Mouse (Mus musculus) C2C12 (cell line): ENCODE data around the gene Ube2t. TPM values are rescaled to one million over a fixed set of nuclear protein-coding genes. Genes with fewer than 3 reads are reported as not detected.
A peak's percentile ranks its signal among the peaks of the same experiment; 100 is the strongest.

Experiments
- H3K27me3 ChIP-seq: one replicate; pipeline ENCODE4 v1.6.1; 2011; ENCODE audit not compliant: control insufficient read depth, insufficient read depth, insufficient read length
- H3K36me3 ChIP-seq: one replicate; pipeline ENCODE4 v1.6.1; 2011; ENCODE audit not compliant: control insufficient read depth, insufficient read depth
- H3K4me3 ChIP-seq: one replicate; pipeline ENCODE4 v1.5.1; 2011; ENCODE audit warnings: mild to moderate bottlenecking, control low read depth; ENCODE audit not compliant: poor library complexity, insufficient read depth, severe bottlenecking
- H3K79me2 ChIP-seq: one replicate; pipeline ENCODE4 v1.6.1; 2011; ENCODE audit not compliant: control insufficient read depth, insufficient read depth
- H3K79me3 ChIP-seq: one replicate; pipeline ENCODE4 v1.6.1; 2011; ENCODE audit warnings: low read depth, control low read depth
- H3ac ChIP-seq: one replicate; pipeline ENCODE3; 2011; ENCODE audit warnings: low read depth; ENCODE audit not compliant: control insufficient read depth, insufficient read length
- CEBPB ChIP-seq: IDR thresholded peaks from one replicate; pipeline ENCODE4 v1.6.1; 2011; ENCODE audit warnings: low read depth, mild to moderate bottlenecking, control low read depth, moderate library complexity
- CTCF ChIP-seq: IDR thresholded peaks from one replicate; pipeline ENCODE4 v1.5.1; 2011; ENCODE audit not compliant: control insufficient read depth, insufficient read depth, insufficient read length
- FOSL1 ChIP-seq: IDR thresholded peaks from one replicate; pipeline ENCODE4 v1.8.0; 2011; ENCODE audit warnings: mild to moderate bottlenecking, low read length; ENCODE audit not compliant: poor library complexity, insufficient read depth, severe bottlenecking
- MAX ChIP-seq: IDR thresholded peaks from one replicate; pipeline ENCODE4 v1.6.1; 2011; ENCODE audit warnings: mild to moderate bottlenecking, control low read depth
- MYOD1 ChIP-seq: IDR thresholded peaks from one replicate; pipeline ENCODE4 v1.6.1; 2011; ENCODE audit warnings: low read depth; ENCODE audit not compliant: control insufficient read depth, insufficient read length
- MYOG ChIP-seq: IDR thresholded peaks from one replicate; pipeline ENCODE4 v1.6.1; 2011; ENCODE audit not compliant: control insufficient read depth, insufficient read length; ENCODE audit errors: extremely low read depth
- USF1 ChIP-seq: IDR thresholded peaks from one replicate; pipeline ENCODE4 v1.6.1; 2011; ENCODE audit warnings: low read depth, mild to moderate bottlenecking, control low read depth, moderate library complexity
- polyA plus RNA-seq: library from polyadenylated mRNA; unstranded; fragments of >200 nt; fragmentation: generic; extraction: Trizol; gene quantifications from one replicate; pipeline ENCODE4 v1.2.1, GENCODE M21; 2012; ENCODE audit warnings: missing spikeins

Ube2t gene
- polyA plus RNA-seq, 1 experiment: 13.5 TPM

GRCm38 (mm10) chr1:134987173-134987961 lies 25.0 kb downstream of the Ube2t start:
- Histone ChIP-seq H3K4me3 (no peak overlapping the region), H3K27me3 (no peaks in the 10 kb centered on the region), H3K79me2 (no peaks in the 10 kb centered on the region), H3K79me3 (no peaks in the 10 kb centered on the region), H3ac (no peak overlapping the region), H3K36me3 (peaks cover 12% of the 10 kb centered on the region)
- TF ChIP-seq FOSL1: no peak
- TF ChIP-seq MYOD1: no peak
- no peak for TF ChIP-seq CTCF
- no peak for TF ChIP-seq CEBPB
- no peak for TF ChIP-seq MYOG
- no peak for TF ChIP-seq USF1
- no peak for TF ChIP-seq MAX

GRCm38 (mm10) chr1:134987962-134988341 lies 25.6 kb downstream of the Ube2t start:
- peaks cover 12% of the 10 kb centered on the region for H3K36me3 ChIP-seq
- no peaks in the 10 kb centered on the region for H3K79me2 ChIP-seq
- no peak for TF ChIP-seq MYOD1
- no peak for TF ChIP-seq CEBPB
- no peak for TF ChIP-seq USF1
- no peak for TF ChIP-seq FOSL1
- TF ChIP-seq MAX: no peak
- no peak for TF ChIP-seq MYOG
- TF ChIP-seq CTCF: no peak
- H3K4me3 ChIP-seq: no peak overlapping the region
- no peaks in the 10 kb centered on the region for H3K27me3 ChIP-seq
- H3ac ChIP-seq: no peak overlapping the region
- no peaks in the 10 kb centered on the region for H3K79me3 ChIP-seq

GRCm38 (mm10) chr1:134989372-134989771 lies 27.0 kb downstream of the Ube2t start:
- no peaks in the 10 kb centered on the region for H3K79me2 ChIP-seq
- TF ChIP-seq MYOG: no peak
- peak; percentile 52 for TF ChIP-seq CTCF
- TF ChIP-seq CEBPB: no peak
- no peak for TF ChIP-seq FOSL1
- no peaks in the 10 kb centered on the region for H3K27me3 ChIP-seq
- peaks cover 19% of the 10 kb centered on the region for H3K36me3 ChIP-seq
- no peak overlapping the region for H3ac ChIP-seq
- H3K79me3 ChIP-seq: no peaks in the 10 kb centered on the region
- H3K4me3 ChIP-seq: no peak overlapping the region

GRCm38 (mm10) chr1:134992046-134992645 lies 29.8 kb downstream of the Ube2t start:
- no peaks in the 10 kb centered on the region for H3K79me2 ChIP-seq
- no peak overlapping the region for H3K4me3 ChIP-seq
- H3K27me3 ChIP-seq: no peaks in the 10 kb centered on the region
- H3K79me3 ChIP-seq: no peaks in the 10 kb centered on the region
- no peak overlapping the region for H3ac ChIP-seq
- TF ChIP-seq MYOD1: no peak
- no peak for TF ChIP-seq MAX
- TF ChIP-seq CTCF: no peak
- peaks cover 22% of the 10 kb centered on the region for H3K36me3 ChIP-seq

GRCm38 (mm10) chr1:134994739-134995138 lies 32.4 kb downstream of the Ube2t start:
- no peak for TF ChIP-seq MYOD1
- TF ChIP-seq MAX: no peak
- no peak for TF ChIP-seq CTCF
- TF ChIP-seq FOSL1: no peak
- no peak for TF ChIP-seq MYOG
- no peak for TF ChIP-seq CEBPB
- TF ChIP-seq USF1: no peak
- H3ac ChIP-seq: no peak overlapping the region
- H3K79me3 ChIP-seq: no peaks in the 10 kb centered on the region
- no peaks in the 10 kb centered on the region for H3K27me3 ChIP-seq
- H3K36me3 ChIP-seq: peaks cover 16% of the 10 kb centered on the region
- no peaks in the 10 kb centered on the region for H3K79me2 ChIP-seq
- no peak overlapping the region for H3K4me3 ChIP-seq

- peaks cover 11% of the 10 kb centered on the region for H3K36me3 ChIP-seq
- H3ac ChIP-seq: no peak overlapping the region
- no peaks in the 10 kb centered on the region for H3K79me3 ChIP-seq
- no peaks in the 10 kb centered on the region for H3K27me3 ChIP-seq
- H3K4me3 ChIP-seq: no peak overlapping the region
- no peaks in the 10 kb centered on the region for H3K79me2 ChIP-seq
- TF ChIP-seq MYOD1 (no peak), USF1 (no peak), MAX (no peak), CEBPB (no peak), CTCF (no peak), MYOG (no peak), FOSL1 (no peak)
Measured at GRCm38 (mm10) chr1:134995437-134995836, 33.1 kb downstream of the Ube2t start.
